Mouse (Mus musculus): ENCODE results near the gene Sod2.
"Not testable (repeated sequence)": the region's sequence is repeated elsewhere in the genome, so short reads cannot be mapped to it uniquely, and the experiment has no call there.

- TF ChIP-seq CTCF (IDR thresholded peaks at IDR 0.05; ENCODE audit: extremely low read depth, insufficient read length, insufficient replicate concordance, low read depth, low read length); POLR2A (IDR thresholded peaks at IDR 0.05; ENCODE audit: low read depth, low read length): not testable (repeated sequence)
Measured at GRCm38 (mm10) chr17:13004436-13004835, 2.2 kb upstream of the Sod2 start.
